Mouse (Mus musculus) liver, embryonic 11.5 days (tissue): Measurements from ENCODE around the gene Lrrc18. TPM values are rescaled to one million over a fixed set of nuclear protein-coding genes. Genes with fewer than 3 reads are reported as not detected.

Source experiments
- ATAC-seq: fragments of 200-750 bp; cut with Nextera tagmentation; replicated peaks from 2 replicates; pipeline ENCODE4 v1.8.0; 2017; ENCODE audit warnings: moderate number of reproducible peaks, mild to moderate bottlenecking, moderate TSS enrichment, moderate library complexity; ENCODE audit not compliant: low FRiP score
- DNase-seq: peaks from one replicate; pipeline ENCODE4 v3.0.0-alpha.2; 2017; ENCODE audit warnings: low spot score
- H3K27ac ChIP-seq: fragments of 300-500 bp; sonication (generic); 2 replicates; pipeline ENCODE4 v1.5.1; 2014; ENCODE audit warnings: mild to moderate bottlenecking, low read depth, low read length, control low read depth
- H3K27me3 ChIP-seq: fragments of 300-500 bp; sonication (generic); replicated peaks from 2 replicates; pipeline ENCODE4 v1.6.1; 2014; ENCODE audit warnings: low read length, mixed read lengths; ENCODE audit not compliant: control insufficient read depth, insufficient read depth
- H3K36me3 ChIP-seq: fragments of 300-500 bp; sonication (generic); 2 replicates; pipeline ENCODE4 v1.6.1; 2014; ENCODE audit warnings: mild to moderate bottlenecking, low read length, moderate library complexity, mixed read lengths; ENCODE audit not compliant: control insufficient read depth, insufficient read depth
- H3K4me1 ChIP-seq: fragments of 300-500 bp; sonication (generic); replicated peaks from 2 replicates; pipeline ENCODE4 v1.6.1; 2014; ENCODE audit warnings: low read length, mixed read lengths; ENCODE audit not compliant: control insufficient read depth, insufficient read depth
- H3K4me2 ChIP-seq: fragments of 300-500 bp; sonication (generic); 2 replicates; pipeline ENCODE4 v1.6.1; 2014; ENCODE audit warnings: mild to moderate bottlenecking, control low read depth, moderate library complexity
- H3K4me3 ChIP-seq: fragments of 300-500 bp; sonication (generic); 2 replicates; pipeline ENCODE4 v1.5.1; 2014; ENCODE audit warnings: low read depth, low read length, control low read depth
- H3K9ac ChIP-seq: fragments of 300-500 bp; sonication (generic); 2 replicates; pipeline ENCODE4 v1.6.1; 2014; ENCODE audit warnings: low read depth, low read length, control low read depth
- H3K9me3 ChIP-seq: fragments of 300-500 bp; sonication (generic); 2 replicates; pipeline ENCODE4 v1.6.1; 2016; ENCODE audit warnings: low read length, inconsistent platforms, mixed read lengths; ENCODE audit not compliant: control insufficient read depth
- WGBS: fragments of 180-500 bp; shearing (Covaris S2); extraction: QIAGEN DNeasy Blood & Tissue Kit; methylation state at CpG from one replicate; pipeline ENCODE4 v1.1.7; 2014; 5-methylcytosine and 5-hydroxymethylcytosine counted together
- polyA plus RNA-seq: library from polyadenylated mRNA; unstranded; fragments of >200 nt; fragmentation: Nextera tagmentation; extraction: Ambion mirVana; gene quantifications from 2 replicates; pipeline ENCODE4 v1.2.1, GENCODE M21; 2014

Lrrc18 gene
- polyA plus RNA-seq, 1 experiment from 2014 or later = 0.14 TPM

DNA sequence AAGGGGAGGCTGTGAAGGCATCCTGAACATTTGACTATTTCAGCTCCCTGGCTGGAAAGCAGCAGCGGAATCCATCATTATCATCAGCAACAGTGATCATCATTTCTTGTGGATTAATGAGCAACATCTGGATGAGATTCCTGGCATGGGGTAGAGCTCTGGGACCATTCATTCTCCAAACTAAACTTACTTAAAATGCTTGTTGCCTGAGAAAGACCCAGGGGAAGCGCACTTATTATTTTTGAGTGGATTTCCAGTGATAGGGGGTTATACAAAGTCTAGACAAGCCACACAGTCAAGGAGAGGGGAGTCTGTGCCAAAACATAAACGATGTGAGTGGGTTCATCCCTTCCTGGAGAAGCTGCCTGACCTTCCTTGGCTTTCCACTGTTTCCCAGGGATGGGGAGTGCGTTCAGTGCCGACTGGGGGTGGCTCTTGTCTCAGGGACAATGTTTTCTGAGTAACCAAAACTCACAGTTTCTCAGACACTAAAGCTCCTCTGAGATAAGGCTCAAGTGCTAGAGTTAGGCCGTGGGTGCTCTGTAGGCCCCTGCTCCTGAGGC, 6.9 kb upstream of the Lrrc18 start:
- H3K4me1 ChIP-seq = no peaks in the 10 kb centered on the region
- H3K9ac ChIP-seq = no peak overlapping the region
- H3K27ac ChIP-seq = no peak overlapping the region
- H3K4me3 ChIP-seq = no peak overlapping the region
- no peaks in the 10 kb centered on the region for H3K9me3 ChIP-seq
- DNase-seq = no peak
- no peaks in the 10 kb centered on the region for H3K27me3 ChIP-seq
- H3K4me2 ChIP-seq = no peak overlapping the region
- WGBS = 60% methylated on average over 6 of the region's 6 CpGs
- ATAC-seq = no peak
- no peaks in the 10 kb centered on the region for H3K36me3 ChIP-seq

DNA sequence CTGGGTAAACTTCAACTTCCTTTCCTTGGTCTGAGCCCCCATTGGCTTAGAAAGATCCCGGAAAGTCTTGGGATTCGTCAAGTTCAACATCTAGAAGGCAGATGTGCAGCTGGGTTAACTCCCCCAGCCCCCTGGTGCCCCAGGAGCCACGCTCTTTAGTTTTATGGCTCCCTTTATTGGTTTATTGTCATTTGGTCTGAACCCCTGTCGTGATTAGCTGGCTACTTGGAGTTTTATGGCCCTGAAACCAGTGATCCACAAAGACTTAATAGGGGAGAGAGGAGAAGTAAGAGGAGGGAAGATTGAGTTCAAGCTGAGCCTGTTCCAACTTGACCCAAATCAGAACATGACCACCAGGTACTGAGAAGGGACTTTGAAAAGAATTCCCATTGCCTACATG, 4.5 kb upstream of the Lrrc18 start:
- Histone ChIP-seq H3K9ac (no peak overlapping the region), H3K4me3 (no peak overlapping the region), H3K9me3 (no peaks in the 10 kb centered on the region), H3K27me3 (no peaks in the 10 kb centered on the region), H3K27ac (no peak overlapping the region), H3K4me2 (no peak overlapping the region), H3K4me1 (no peaks in the 10 kb centered on the region), H3K36me3 (no peaks in the 10 kb centered on the region)
- no peak for ATAC-seq
- WGBS = 69% methylated on average over 4 of the region's 4 CpGs
- DNase-seq = no peak

DNA sequence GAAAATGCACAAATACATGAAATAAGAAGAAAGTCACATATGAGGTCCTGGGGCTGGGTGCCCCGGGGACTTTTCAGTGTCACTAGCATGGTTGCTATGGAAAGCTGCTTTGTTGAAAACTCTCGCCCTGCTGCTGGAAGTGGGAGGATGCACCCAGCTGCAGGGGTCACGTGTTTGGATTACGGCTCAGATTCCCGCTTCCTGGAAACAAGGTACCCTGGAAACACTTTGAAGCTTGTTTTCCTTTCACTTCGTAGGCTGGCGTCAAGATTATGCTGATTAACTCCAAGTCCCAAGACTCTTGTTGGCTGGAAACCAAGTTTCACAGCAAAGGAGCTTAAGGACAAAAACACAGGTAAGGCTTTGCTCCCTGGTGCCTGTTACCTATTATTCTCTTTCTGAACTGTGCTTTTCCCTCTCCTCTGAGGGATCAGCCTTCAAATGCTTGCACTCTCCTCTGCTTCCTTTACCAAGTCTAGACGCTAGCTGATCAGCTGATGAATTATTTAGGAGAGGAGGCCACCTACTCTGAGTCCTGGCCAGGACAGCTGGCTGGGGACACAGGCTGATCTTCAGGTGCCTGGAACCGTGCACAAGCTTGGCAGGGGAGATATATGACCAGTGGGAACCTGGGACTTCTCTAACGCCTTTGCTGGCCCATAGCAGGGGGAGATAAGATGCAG, 3.9 kb downstream of the Lrrc18 start:
- H3K4me3 ChIP-seq = no peak overlapping the region
- H3K36me3 ChIP-seq = no peaks in the 10 kb centered on the region
- ATAC-seq (no peak), DNase-seq (no peak)
- no peak overlapping the region for H3K27ac ChIP-seq
- H3K9me3 ChIP-seq = no peaks in the 10 kb centered on the region
- 27% methylated on average over 10 of the region's 10 CpGs for WGBS
- H3K4me2 ChIP-seq = peak overlapping the region; percentile 2; the same call in 1 of the 2 replicates
- no peak overlapping the region for H3K9ac ChIP-seq
- 0 out of 2 replicates have a peak, but pooled peaks cover 4% of the 10 kb centered on the region for H3K4me1 ChIP-seq
- no peaks in the 10 kb centered on the region for H3K27me3 ChIP-seq

DNA sequence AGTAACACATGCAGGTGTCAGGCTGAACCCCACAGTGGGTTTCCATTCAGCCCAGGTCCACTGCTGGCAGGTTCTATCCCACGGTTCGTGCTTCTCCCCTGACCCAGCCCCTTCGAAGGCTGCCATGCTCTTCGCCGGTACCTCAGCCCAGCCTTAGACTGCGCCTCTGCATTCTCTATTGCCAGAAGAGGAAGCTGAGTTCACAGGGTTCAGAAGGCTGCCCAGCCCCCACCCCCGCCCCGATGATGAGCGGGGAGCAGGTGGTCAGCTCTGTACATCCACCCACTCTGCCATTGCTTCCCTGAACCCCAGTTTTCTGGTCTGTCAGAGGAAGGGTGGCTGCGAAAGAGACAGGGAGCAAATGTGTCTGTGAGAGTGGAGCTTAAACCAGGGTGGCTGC, 8.3 kb downstream of the Lrrc18 start:
- H3K4me3 ChIP-seq = no peak overlapping the region
- H3K9me3 ChIP-seq = no peaks in the 10 kb centered on the region
- WGBS = 52% methylated on average over 10 of the region's 10 CpGs
- no peak overlapping the region for H3K27ac ChIP-seq
- H3K36me3 ChIP-seq = no peaks in the 10 kb centered on the region
- no peak for DNase-seq
- no peaks in the 10 kb centered on the region for H3K27me3 ChIP-seq
- H3K9ac ChIP-seq = no peak overlapping the region
- ATAC-seq = no peak
- 0 out of 2 replicates have a peak, but pooled peaks cover 4% of the 10 kb centered on the region for H3K4me1 ChIP-seq
- no peak overlapping the region for H3K4me2 ChIP-seq

DNA sequence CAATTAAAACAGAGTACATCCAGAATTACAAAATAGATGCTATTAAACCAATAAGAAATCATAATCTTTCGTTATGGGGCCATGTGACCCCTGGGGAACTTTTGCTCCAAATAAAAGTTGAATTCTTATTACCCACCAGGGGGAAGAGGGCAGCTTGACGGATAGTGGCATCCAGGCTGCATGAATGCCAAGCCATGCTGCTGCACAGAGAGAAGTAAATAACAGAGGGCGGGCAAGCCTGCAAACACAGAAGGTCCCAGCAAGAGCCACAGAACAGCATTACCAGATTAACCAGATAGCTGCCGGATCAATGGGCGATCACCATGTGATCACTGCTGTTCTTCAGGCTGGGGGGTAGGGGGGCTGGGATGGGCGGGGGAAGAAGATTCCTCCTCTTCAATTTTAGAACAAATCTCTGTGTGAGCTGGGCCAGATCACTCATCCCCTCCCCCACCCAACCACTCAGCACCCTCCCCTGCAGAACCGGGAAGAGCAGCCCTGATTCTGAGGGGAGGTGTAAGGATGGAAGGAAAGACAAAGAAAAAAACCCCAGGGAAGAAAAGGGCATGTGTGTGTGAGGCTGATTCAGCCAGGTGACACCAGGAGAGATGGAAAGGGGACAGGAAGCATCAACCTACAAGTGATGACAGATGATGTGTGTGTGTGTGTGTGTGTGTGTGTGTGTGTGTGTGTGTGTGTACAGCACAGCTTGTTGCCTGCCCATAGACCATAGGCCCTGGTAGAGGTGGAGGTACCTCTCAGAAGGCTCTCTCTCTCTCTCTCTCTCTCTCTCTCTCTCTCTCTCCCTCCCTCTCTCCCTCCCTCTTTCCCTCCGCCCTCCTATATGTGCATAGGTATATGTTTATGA, 9.2 kb downstream of the Lrrc18 start:
- Histone ChIP-seq H3K27ac (no peak overlapping the region), H3K36me3 (no peaks in the 10 kb centered on the region), H3K9ac (no peak overlapping the region), H3K4me3 (no peak overlapping the region), H3K27me3 (no peaks in the 10 kb centered on the region), H3K4me2 (no peak overlapping the region), H3K4me1 (no peaks in the 10 kb centered on the region), H3K9me3 (no peaks in the 10 kb centered on the region)
- 59% methylated on average over 8 of the region's 8 CpGs for WGBS
- ATAC-seq = no peak
- DNase-seq = no peak

DNA sequence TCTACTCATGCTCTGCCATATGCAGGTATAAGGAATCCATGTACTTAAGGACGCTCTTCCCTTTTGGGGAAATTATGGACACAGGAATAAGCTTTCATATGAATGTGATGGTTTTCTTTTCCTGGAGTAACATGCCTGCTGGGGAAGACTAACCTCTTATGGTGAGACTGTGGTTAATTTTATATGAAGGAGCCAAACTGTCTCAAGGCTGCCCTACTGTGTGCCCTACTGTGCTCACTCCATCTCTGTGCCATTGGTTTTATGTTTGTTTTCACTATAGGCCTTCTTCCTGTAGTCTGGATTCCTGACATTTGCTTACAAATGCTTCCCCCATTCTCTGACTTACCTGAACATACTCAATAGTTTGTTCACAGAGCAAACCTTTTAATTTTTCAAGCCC, 13.9 kb downstream of the Lrrc18 start:
- ATAC-seq = no peak
- WGBS = 91% methylated on average over 1 of the region's 1 CpGs
- no peaks in the 10 kb centered on the region for H3K27me3 ChIP-seq
- no peaks in the 10 kb centered on the region for H3K9me3 ChIP-seq
- DNase-seq = no peak
- H3K4me2 ChIP-seq = no peak overlapping the region
- no peaks in the 10 kb centered on the region for H3K4me1 ChIP-seq
- H3K4me3 ChIP-seq = no peak overlapping the region
- no peaks in the 10 kb centered on the region for H3K36me3 ChIP-seq
- H3K9ac ChIP-seq = no peak overlapping the region
- no peak overlapping the region for H3K27ac ChIP-seq

DNA sequence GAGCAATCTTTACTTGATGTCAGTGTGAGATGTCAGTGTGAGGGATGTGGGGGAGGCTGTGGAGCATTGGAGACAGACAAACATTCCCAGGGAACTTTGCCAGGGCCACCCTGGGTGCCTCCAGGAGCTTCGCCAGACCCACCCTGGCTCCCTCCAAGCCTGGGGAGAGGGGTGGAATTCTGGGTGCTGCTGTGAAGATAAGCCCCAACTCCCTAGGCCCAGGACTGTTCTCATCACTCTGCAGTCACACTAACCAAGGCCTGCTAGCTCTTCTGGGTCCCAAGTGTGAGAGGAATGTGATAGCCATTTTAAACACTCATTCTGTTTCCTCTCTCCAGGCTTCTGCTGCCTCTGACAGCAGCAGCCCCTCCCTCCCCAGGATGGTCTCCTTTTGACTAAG, 16.5 kb downstream of the Lrrc18 start:
- Histone ChIP-seq H3K4me3 (no peak overlapping the region), H3K36me3 (no peaks in the 10 kb centered on the region), H3K9ac (no peak overlapping the region), H3K4me1 (no peaks in the 10 kb centered on the region), H3K27ac (no peak overlapping the region), H3K27me3 (no peaks in the 10 kb centered on the region), H3K4me2 (no peak overlapping the region), H3K9me3 (no peaks in the 10 kb centered on the region)
- DNase-seq (no peak), ATAC-seq (no peak)
- WGBS = 81% methylated on average over 1 of the region's 1 CpGs

DNA sequence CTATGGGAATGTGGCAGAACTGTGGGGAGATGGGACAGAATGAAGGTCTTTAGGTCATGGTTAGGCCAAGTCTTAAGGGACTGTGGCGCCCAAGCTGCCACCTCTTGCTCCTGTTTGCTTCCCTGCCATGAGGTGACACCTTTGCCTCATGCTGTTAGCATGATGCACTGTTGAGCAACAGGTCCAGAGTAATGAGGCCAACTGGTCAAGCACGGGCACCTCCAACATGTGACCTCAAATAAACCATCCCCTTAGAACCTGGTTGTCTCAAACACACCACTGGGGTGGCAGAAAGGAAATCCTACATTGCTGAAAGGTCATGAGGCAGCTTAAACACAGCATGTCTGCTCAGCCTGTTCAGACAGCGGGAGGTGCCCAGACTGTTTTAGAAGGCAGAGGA, 27.9 kb downstream of the Lrrc18 start:
- WGBS = 79% methylated on average over 3 of the region's 3 CpGs
- no peak overlapping the region for H3K27ac ChIP-seq
- no peak for ATAC-seq

More for the DNA sequence above, 27.9 kb downstream of the Lrrc18 start:
- Histone ChIP-seq H3K9me3 (no peaks in the 10 kb centered on the region), H3K27me3 (no peaks in the 10 kb centered on the region), H3K36me3 (no peaks in the 10 kb centered on the region), H3K4me2 (no peak overlapping the region), H3K4me3 (no peak overlapping the region), H3K9ac (no peak overlapping the region), H3K4me1 (no peaks in the 10 kb centered on the region)
- DNase-seq = no peak
